Mouse (Mus musculus) central nervous system, embryonic 18 days (tissue): Measurements from ENCODE around the gene Cldn14. TPM values are rescaled to one million over a fixed set of nuclear protein-coding genes. Genes with fewer than 3 reads are reported as not detected.

Experiments used
- polyA plus RNA-seq: library from polyadenylated mRNA; depleted of rRNA; stranded (reverse); fragments of >200 nt; gene quantifications from 2 replicates; pipeline ENCODE4 v1.2.3, GENCODE M21; 2012; rRNA removed

Cldn14 gene
- 0.06 and 0.19 TPM in 2 replicates for polyA plus RNA-seq

DNA sequence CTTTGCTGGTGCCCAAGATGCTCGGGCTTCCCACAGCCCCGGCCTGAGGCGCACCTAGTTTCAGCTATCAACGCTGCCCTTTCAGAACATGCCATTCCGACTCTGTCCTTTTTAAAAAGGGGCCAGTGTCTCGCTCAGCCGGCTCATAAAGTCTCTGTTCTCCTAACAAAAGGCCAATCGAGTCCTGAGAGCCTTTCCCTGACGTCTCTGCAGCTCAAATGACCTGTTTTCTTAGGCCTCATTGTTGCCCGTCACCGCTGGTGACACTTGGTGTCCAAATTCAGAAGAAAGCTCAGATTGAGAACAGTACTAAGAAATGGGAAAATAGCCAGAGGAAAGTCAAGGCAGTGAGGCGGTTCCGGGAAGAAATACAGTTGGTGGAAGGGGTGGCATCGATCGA is at the start of gene Cldn14:
TSS of gene Cldn14 (minus strand) at position 101 of the 400 bp plus-strand sequence.

DNA sequence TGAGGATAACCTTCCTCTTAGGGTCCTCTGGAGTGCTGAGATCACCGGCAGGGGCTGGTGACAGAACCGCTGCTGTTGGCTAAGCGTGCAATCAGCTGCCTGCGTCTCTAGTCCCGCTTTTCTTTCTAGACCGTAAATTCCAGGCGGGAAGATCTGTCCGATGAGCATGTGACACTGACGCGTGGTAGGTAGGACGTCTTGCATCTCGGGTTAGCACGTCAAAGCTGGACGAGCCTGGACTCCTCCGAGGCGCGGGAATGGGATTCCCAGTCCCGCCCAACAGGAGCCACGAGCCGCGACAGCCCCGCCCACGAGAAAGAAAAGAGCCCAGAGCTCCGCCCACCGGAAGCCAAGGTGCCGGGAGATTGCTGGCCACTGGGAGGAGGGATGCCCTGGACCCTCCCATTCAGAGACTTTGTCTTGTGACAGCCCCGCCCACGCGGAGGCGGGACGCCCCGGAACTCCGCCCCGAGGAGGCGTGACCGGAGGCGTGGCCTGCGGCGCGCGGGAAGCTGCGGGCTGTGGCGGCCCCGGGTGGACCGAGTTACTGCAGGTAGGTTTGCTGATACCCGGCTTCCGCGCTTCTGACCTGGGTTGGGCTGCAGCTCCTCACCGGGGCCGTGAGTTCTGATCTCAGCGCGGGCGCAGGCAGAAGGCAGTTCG is 125.1 kb downstream of the Cldn14 start, which contains the start of gene Chaf1b:
TSS of gene Chaf1b (plus strand) at position 479 of the 663 bp plus-strand sequence.

Other genes with a start within 250 kb of the Cldn14 start
- gene Morc3, start 176.7 kb downstream of the Cldn14 start, polyA plus RNA-seq, result 33.7 and 36.6 TPM in 2 replicates
- 12.7 and 13.5 TPM in 2 replicates for gene Chaf1b, start 124.9 kb downstream of the Cldn14 start, polyA plus RNA-seq
- 0.28 and 0.32 TPM in 2 replicates for gene Sim2, start 76.1 kb upstream of the Cldn14 start, polyA plus RNA-seq